ENCODE assay signal across 8 mouse cellular contexts in the genomic region with DNA sequence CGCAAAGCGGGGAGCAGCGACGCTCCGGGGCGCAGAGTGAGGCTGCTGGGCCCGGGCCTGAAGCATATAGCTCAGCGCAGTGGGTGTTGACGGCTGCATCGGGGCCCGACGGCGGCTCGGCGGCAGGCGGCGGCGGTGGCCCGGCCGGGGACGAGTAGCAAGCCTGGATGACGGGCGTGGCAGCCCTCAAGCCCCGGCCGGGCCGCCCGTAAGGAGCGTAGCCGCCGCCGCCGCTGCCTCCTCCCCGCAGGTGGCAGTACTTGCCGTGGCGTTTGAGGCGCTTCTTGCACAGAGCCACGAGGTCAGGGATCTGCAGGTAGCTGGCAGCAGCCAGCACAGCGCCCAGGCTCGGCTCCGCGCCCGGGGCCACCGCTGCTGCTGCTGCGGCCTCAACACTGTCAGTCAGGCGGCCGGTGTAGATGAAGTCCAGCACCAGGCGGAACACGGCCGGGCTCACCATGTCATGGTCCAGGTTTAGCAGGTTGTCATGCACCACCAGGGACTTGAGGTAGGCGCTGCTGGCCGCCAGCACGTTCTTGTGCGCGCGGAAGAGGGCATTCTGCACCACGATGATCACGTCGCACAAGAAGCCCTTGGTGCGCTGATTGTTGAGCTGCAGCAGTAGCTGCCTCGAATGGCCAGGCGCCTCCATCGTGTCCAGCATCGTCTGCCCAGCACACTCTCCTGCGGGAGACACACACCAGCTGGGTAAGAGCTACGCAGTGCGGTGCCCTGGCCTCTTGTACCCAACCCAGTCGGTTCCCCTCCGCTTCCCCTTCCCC. TPM values are rescaled to one million over a fixed set of nuclear protein-coding genes. Genes with fewer than 3 reads are reported as not detected.
DNase-seq lines count a peak whose midpoint lies in the region; ATAC-seq and TF ChIP-seq lines count a peak whose summit lies in the region.

No protein-coding gene starts in this region.

- H3K79me2 ChIP-seq in liver, adult 2 months (ENCODE audit: control insufficient read depth, insufficient read depth, low read length): no peaks in the 10 kb centered on the region

- H3K36me3 ChIP-seq in liver, adult 2 months (ENCODE audit: control insufficient read depth, insufficient read depth, low read length): no peaks in the 10 kb centered on the region; the same call in 1 of the 2 replicates
- H3K36me3 ChIP-seq in heart, embryonic 15.5 days: peaks cover 18% of the 10 kb centered on the region; the same call in 1 of the 2 replicates
- H3K36me3 ChIP-seq in limb, embryonic 10.5 days: peaks cover 28% of the 10 kb centered on the region
- peaks cover 9% of the 10 kb centered on the region; the same call in 1 of the 2 replicates for H3K36me3 ChIP-seq in midbrain, embryonic 16.5 days (ENCODE audit: control insufficient read depth, insufficient read depth, low read length)

- no peak for ATAC-seq in heart, embryonic 15.5 days (replicated peaks; ENCODE audit: insufficient number of reproducible peaks, insufficient read depth, low FRiP score, low read depth)
- ATAC-seq in midbrain, embryonic 16.5 days: no peak

- peaks cover 14% of the 10 kb centered on the region; the same call in 1 of the 2 replicates for H3K27me3 ChIP-seq in liver, adult 2 months (ENCODE audit: control insufficient read depth, insufficient read depth, low read length)
- H3K27me3 ChIP-seq in heart, embryonic 15.5 days: peaks cover 73% of the 10 kb centered on the region
- H3K27me3 ChIP-seq in limb, embryonic 10.5 days (ENCODE audit: low read depth, poor library complexity, severe bottlenecking): peaks cover 97% of the 10 kb centered on the region
- peaks cover 57% of the 10 kb centered on the region for H3K27me3 ChIP-seq in midbrain, embryonic 16.5 days (ENCODE audit: control insufficient read depth, insufficient read depth, low read depth, low read length)

- no peaks in the 10 kb centered on the region for H3K9me3 ChIP-seq in heart, embryonic 15.5 days (replicated peaks)
- no peaks in the 10 kb centered on the region for H3K9me3 ChIP-seq in limb, embryonic 10.5 days (replicated peaks)
- H3K9me3 ChIP-seq in midbrain, embryonic 16.5 days (replicated peaks; ENCODE audit: control insufficient read depth, low read length, poor library complexity, severe bottlenecking): no peaks in the 10 kb centered on the region

- peak overlapping the region; percentile 9; the same call in 1 of the 2 replicates for H3K27ac ChIP-seq in liver, adult 2 months (replicated peaks; ENCODE audit: insufficient read depth, low read depth, low read length)
- peak overlapping the region; percentile 89 for H3K27ac ChIP-seq in heart, embryonic 15.5 days
- H3K27ac ChIP-seq in limb, embryonic 10.5 days: peak overlapping the region; percentile 59
- no peak overlapping the region for H3K27ac ChIP-seq in midbrain, embryonic 16.5 days (ENCODE audit: low read length)

- 8% methylated on average over 68 of the region's 68 CpGs for WGBS in liver, adult 2 months
- WGBS in heart, embryonic 15.5 days: 4% methylated on average over 59 of the region's 68 CpGs
- WGBS in limb, embryonic 10.5 days: 1% methylated on average over 68 of the region's 68 CpGs
- WGBS in midbrain, embryonic 16.5 days: 2% methylated on average over 68 of the region's 68 CpGs

- peak; percentile 61 for DNase-seq in liver, adult 2 months (ENCODE audit: extremely low read depth, low read depth, low spot score)
- no peak for DNase-seq in liver
- peak; percentile 43 for DNase-seq in embryo, embryonic 10 days (ENCODE audit: low spot score)
- peak; percentile 71 for DNase-seq in limb, embryonic 10.5 days (ENCODE audit: low spot score)
- DNase-seq in left cerebral cortex, postnatal 4 days: no peak
- no peak for DNase-seq in ovary, postnatal 14 days (ENCODE audit: low spot score)

- H3K4me2 ChIP-seq in heart, embryonic 15.5 days: peak overlapping the region; percentile 99
- H3K4me2 ChIP-seq in midbrain, embryonic 16.5 days (ENCODE audit: low read length): peak overlapping the region; percentile 46

- intact Hi-C loops in left cerebral cortex, postnatal 4 days (cut with DNase I): loop anchor here (10.0 kb wide), 1 partner anchor 222 kb away; no protein-coding TSS in a partner anchor

- peak overlapping the region; percentile 35 for H3K9ac ChIP-seq in liver, adult 2 months (ENCODE audit: low read depth, low read length)
- peak overlapping the region; percentile 76 for H3K9ac ChIP-seq in heart, embryonic 15.5 days
- H3K9ac ChIP-seq in midbrain, embryonic 16.5 days (ENCODE audit: low read depth, low read length): 0 out of 2 replicates have a peak overlapping the region, but pooled peaks have one; percentile 38

- peak; percentile 19; the same call in 1 of the 2 replicates for TF ChIP-seq CTCF in liver, adult 2 months (IDR thresholded peaks at IDR 0.05; ENCODE audit: low read depth, low read length)

- peaks cover 11% of the 10 kb centered on the region; the same call in 1 of the 2 replicates for H3K4me1 ChIP-seq in liver, adult 2 months (ENCODE audit: control insufficient read depth, insufficient read depth, low read length)
- H3K4me1 ChIP-seq in heart, embryonic 15.5 days (replicated peaks): peaks cover 78% of the 10 kb centered on the region
- H3K4me1 ChIP-seq in limb, embryonic 10.5 days: peaks cover 75% of the 10 kb centered on the region
- H3K4me1 ChIP-seq in midbrain, embryonic 16.5 days (ENCODE audit: control insufficient read depth, insufficient read depth, low read length): peaks cover 37% of the 10 kb centered on the region

- TF ChIP-seq POLR2A in liver, adult 2 months (IDR thresholded peaks at IDR 0.05; ENCODE audit: extremely low read depth, insufficient read depth, low read length): no peak

- H3K4me3 ChIP-seq in liver, adult 2 months (ENCODE audit: insufficient read depth, low read depth, low read length): peak overlapping the region; percentile 65
- peak overlapping the region; percentile 79 for H3K4me3 ChIP-seq in heart, embryonic 15.5 days
- H3K4me3 ChIP-seq in limb, embryonic 10.5 days: peak overlapping the region; percentile 63
- H3K4me3 ChIP-seq in midbrain, embryonic 16.5 days (ENCODE audit: low read depth, low read length): peak overlapping the region; percentile 51

RNA-seq across cellular contexts. Expression of a gene that starts 2.3 kb away (rescaled TPM):
- total RNA-seq in liver, adult 2 months (2014; rRNA removed): 1.1 and 1.8 TPM in 2 replicates
- polyA plus RNA-seq in liver, adult 2 months (2012; rRNA removed): 3.8 and 4.3 TPM in 2 replicates
- polyA plus RNA-seq in heart, embryonic 15.5 days (2015; fragmentation: Nextera tagmentation; extraction: Ambion mirVana): 11.0 and 18.0 TPM in 2 replicates
- 0.99 and 3.5 TPM in 2 replicates for polyA plus RNA-seq in limb, embryonic 10.5 days (2016; fragmentation: Nextera tagmentation; extraction: Ambion mirVana)
- polyA plus RNA-seq in midbrain, embryonic 16.5 days (2015; fragmentation: Nextera tagmentation; extraction: Ambion mirVana): 1.3 and 1.8 TPM in 2 replicates
- 1 to 10 TPM; 5.2 to 5.6 TPM for total RNA-seq in left cerebral cortex, postnatal 4 days (2021)

RNA-seq across cellular contexts. Expression of a gene that starts 11.6 kb away (rescaled TPM):
- total RNA-seq in liver, adult 2 months (2014; rRNA removed): 6.7 and 6.9 TPM in 2 replicates
- polyA plus RNA-seq in liver, adult 2 months (2012; rRNA removed): 5.7 and 8.0 TPM in 2 replicates
- 14.4 and 17.5 TPM in 2 replicates for polyA plus RNA-seq in heart, embryonic 15.5 days (2015; fragmentation: Nextera tagmentation; extraction: Ambion mirVana)
- polyA plus RNA-seq in limb, embryonic 10.5 days (2016; fragmentation: Nextera tagmentation; extraction: Ambion mirVana): 38.0 and 39.9 TPM in 2 replicates
- polyA plus RNA-seq in midbrain, embryonic 16.5 days (2015; fragmentation: Nextera tagmentation; extraction: Ambion mirVana): 13.3 and 14.5 TPM in 2 replicates
- total RNA-seq in left cerebral cortex, postnatal 4 days (2021): 10 to 100 TPM in 1 of 2 experiments, 1 to 10 TPM in 1; 9.2 to 11.2 TPM

RNA-seq across cellular contexts. Expression of a gene that starts 24.0 kb away (rescaled TPM):
- total RNA-seq in liver, adult 2 months (2014; rRNA removed): 11.3 and 14.2 TPM in 2 replicates
- 49.1 and 53.5 TPM in 2 replicates for polyA plus RNA-seq in liver, adult 2 months (2012; rRNA removed)
- polyA plus RNA-seq in heart, embryonic 15.5 days (2015; fragmentation: Nextera tagmentation; extraction: Ambion mirVana): 17.2 and 20.5 TPM in 2 replicates
- 32.7 and 35.3 TPM in 2 replicates for polyA plus RNA-seq in limb, embryonic 10.5 days (2016; fragmentation: Nextera tagmentation; extraction: Ambion mirVana)
- 12.5 and 14.0 TPM in 2 replicates for polyA plus RNA-seq in midbrain, embryonic 16.5 days (2015; fragmentation: Nextera tagmentation; extraction: Ambion mirVana)
- total RNA-seq in left cerebral cortex, postnatal 4 days (2021): 10 to 100 TPM; 15.2 to 15.3 TPM

RNA-seq across cellular contexts. Expression of a gene that starts 26.5 kb away (rescaled TPM):
- total RNA-seq in liver, adult 2 months (2014; rRNA removed): 1.3 and 2.4 TPM in 2 replicates
- polyA plus RNA-seq in liver, adult 2 months (2012; rRNA removed): 9.5 and 10.0 TPM in 2 replicates
- polyA plus RNA-seq in heart, embryonic 15.5 days (2015; fragmentation: Nextera tagmentation; extraction: Ambion mirVana): 12.4 and 13.1 TPM in 2 replicates
- polyA plus RNA-seq in limb, embryonic 10.5 days (2016; fragmentation: Nextera tagmentation; extraction: Ambion mirVana): 0.90 and 1.3 TPM in 2 replicates
- 17.8 and 19.7 TPM in 2 replicates for polyA plus RNA-seq in midbrain, embryonic 16.5 days (2015; fragmentation: Nextera tagmentation; extraction: Ambion mirVana)
- total RNA-seq in left cerebral cortex, postnatal 4 days (2021): 10 to 100 TPM; 31.6 to 35.4 TPM

Comparison
In these comparisons a context has a peak if more than half of its experiments do, and no peak if none do; other contexts are left out.
1. DNase-seq: peak in liver, adult 2 months (single experiment), embryo, embryonic 10 days (single experiment) and limb, embryonic 10.5 days (single experiment); none in liver (single experiment), left cerebral cortex, postnatal 4 days (single experiment) and ovary, postnatal 14 days (single experiment).
2. Peak in every context shown above with its lines, with median percentiles within 50 percentile points of each other: H3K4me3 ChIP-seq and H3K9ac ChIP-seq.